Mouse (Mus musculus) intestine, embryonic 14.5 days (tissue): ENCODE measurements around the gene H2-M10.1. TPM values are rescaled to one million over a fixed set of nuclear protein-coding genes. Genes with fewer than 3 reads are reported as not detected.
"Not testable (repeated sequence)": the region's sequence is repeated elsewhere in the genome, so short reads cannot be mapped to it uniquely, and the experiment has no call there.

Experiments
- ATAC-seq: fragments of 200-750 bp; cut with Nextera tagmentation; replicated peaks from 2 replicates; pipeline ENCODE4 v1.8.0; 2017; ENCODE audit warnings: low read depth, moderate number of reproducible peaks, moderate TSS enrichment, moderate library complexity; ENCODE audit not compliant: low FRiP score, low TSS enrichment
- DNase-seq: peaks from one replicate; pipeline ENCODE4 v3.0.0-alpha.2; 2018; ENCODE audit warnings: low spot score
- H3K27ac ChIP-seq: fragments of 300-500 bp; sonication (generic); 2 replicates; pipeline ENCODE4 v1.5.1; 2014; ENCODE audit warnings: low read depth, mild to moderate bottlenecking, control low read depth
- H3K27me3 ChIP-seq: fragments of 300-500 bp; sonication (generic); replicated peaks from 2 replicates; pipeline ENCODE4 v1.6.1; 2014; ENCODE audit warnings: low read length, control low read depth; ENCODE audit not compliant: control insufficient read depth, insufficient read depth
- H3K36me3 ChIP-seq: fragments of 300-500 bp; sonication (generic); 2 replicates; pipeline ENCODE4 v1.6.1; 2014; ENCODE audit warnings: low read length, control low read depth; ENCODE audit not compliant: control insufficient read depth, insufficient read depth
- H3K4me1 ChIP-seq: fragments of 300-500 bp; sonication (generic); replicated peaks from 2 replicates; pipeline ENCODE4 v1.6.1; 2014; ENCODE audit warnings: low read length, control low read depth, mixed read lengths; ENCODE audit not compliant: control insufficient read depth, insufficient read depth
- H3K4me2 ChIP-seq: fragments of 300-500 bp; sonication (generic); 2 replicates; pipeline ENCODE4 v1.6.1; 2014; ENCODE audit warnings: low read length
- H3K4me3 ChIP-seq: fragments of 300-500 bp; sonication (generic); 2 replicates; pipeline ENCODE4 v1.5.1; 2014; ENCODE audit warnings: low read depth, low read length, control low read depth, mixed read lengths
- H3K9ac ChIP-seq: fragments of 300-500 bp; sonication (generic); 2 replicates; pipeline ENCODE4 v1.6.1; 2014; ENCODE audit warnings: mild to moderate bottlenecking, low read length
- H3K9me3 ChIP-seq: fragments of 300-500 bp; sonication (generic); 2 replicates; pipeline ENCODE4 v1.6.1; 2016; ENCODE audit warnings: low read length, control low read depth; ENCODE audit not compliant: control insufficient read depth
- WGBS: fragments of 180-500 bp; shearing (Covaris S2); extraction: QIAGEN DNeasy Blood & Tissue Kit; methylation state at CpG from one replicate; pipeline ENCODE4 v1.1.7; 2014; 5-methylcytosine and 5-hydroxymethylcytosine counted together
- polyA plus RNA-seq: library from polyadenylated mRNA; unstranded; fragments of >200 nt; fragmentation: Nextera tagmentation; extraction: Ambion mirVana; gene quantifications from 2 replicates; pipeline ENCODE4 v1.2.1, GENCODE M21; 2014

Gene H2-M10.1
- polyA plus RNA-seq: not detected in 2 replicates

GRCm38 (mm10) chr17:36326055-36326454 lies at the start of gene H2-M10.1:
Gene H2-M10.1, minus strand, starts transcription at chr17:36326155.
- H3K36me3 ChIP-seq: no peaks in the 10 kb centered on the region
- ATAC-seq: no peak
- H3K4me2 ChIP-seq: no peak within 1 kb of the TSS
- 91% methylated on average over 4 of the region's 4 CpGs for WGBS
- DNase-seq: no peak
- H3K9ac ChIP-seq: no peak within 1 kb of the TSS
- no peak within 1 kb of the TSS for H3K4me3 ChIP-seq
- H3K27ac ChIP-seq: no peak within 1 kb of the TSS
- no peaks in the 10 kb centered on the region for H3K9me3 ChIP-seq
- no peaks in the 10 kb centered on the region for H3K27me3 ChIP-seq
- H3K4me1 ChIP-seq: no peaks in the 10 kb centered on the region

GRCm38 (mm10) chr17:36368317-36368716 lies 42.4 kb upstream of the H2-M10.1 start, which contains the start of gene H2-M10.3:
Gene H2-M10.3, minus strand, starts transcription at chr17:36368417.
- H3K27me3 ChIP-seq, DNase-seq, H3K9me3 ChIP-seq, H3K4me1 ChIP-seq, H3K4me3 ChIP-seq, H3K36me3 ChIP-seq, ATAC-seq, H3K4me2 ChIP-seq, H3K27ac ChIP-seq, H3K9ac ChIP-seq: not testable (repeated sequence)
- whole genome bisulfite sequencing: 93% methylated on average over 2 of the region's 2 CpGs

- not testable (repeated sequence) for ATAC-seq
Measured at GRCm38 (mm10) chr17:36362404-36362803, 36.4 kb upstream of the H2-M10.1 start.

GRCm38 (mm10) chr17:36357512-36357911 lies 31.6 kb upstream of the H2-M10.1 start:
- H3K9me3 ChIP-seq, H3K27ac ChIP-seq, ATAC-seq, H3K4me1 ChIP-seq, H3K9ac ChIP-seq, H3K4me2 ChIP-seq, H3K36me3 ChIP-seq, H3K4me3 ChIP-seq, H3K27me3 ChIP-seq: not testable (repeated sequence)
- peak; percentile 73 for DNase-seq

More at GRCm38 (mm10) chr17:36362404-36362803, 36.4 kb upstream of the H2-M10.1 start:
- H3K27ac ChIP-seq, H3K9me3 ChIP-seq, H3K9ac ChIP-seq, H3K36me3 ChIP-seq, H3K4me2 ChIP-seq, H3K27me3 ChIP-seq, DNase-seq, H3K4me1 ChIP-seq, H3K4me3 ChIP-seq: not testable (repeated sequence)

- WGBS: 42% methylated on average over 3 of the region's 3 CpGs
- no peak overlapping the region for H3K27ac ChIP-seq
- ATAC-seq: no peak
Measured at GRCm38 (mm10) chr17:36355763-36356162, 29.8 kb upstream of the H2-M10.1 start.

GRCm38 (mm10) chr17:36355343-36355742 lies 29.4 kb upstream of the H2-M10.1 start:
- not testable (repeated sequence) for H3K9me3 ChIP-seq, ATAC-seq, H3K9ac ChIP-seq, H3K4me1 ChIP-seq, H3K4me3 ChIP-seq, H3K27me3 ChIP-seq, H3K36me3 ChIP-seq, H3K27ac ChIP-seq, H3K4me2 ChIP-seq
- DNase-seq: peak; percentile 62

More at GRCm38 (mm10) chr17:36355763-36356162, 29.8 kb upstream of the H2-M10.1 start:
- no peaks in the 10 kb centered on the region for H3K27me3 ChIP-seq
- no peak overlapping the region for H3K9ac ChIP-seq
- no peaks in the 10 kb centered on the region for H3K36me3 ChIP-seq
- H3K4me2 ChIP-seq: no peak overlapping the region
- H3K4me3 ChIP-seq: no peak overlapping the region
- H3K9me3 ChIP-seq: no peaks in the 10 kb centered on the region
- DNase-seq: no peak
- H3K4me1 ChIP-seq: no peaks in the 10 kb centered on the region

GRCm38 (mm10) chr17:36315689-36316253 lies 10.2 kb downstream of the H2-M10.1 start:
- 28% methylated on average over 5 of the region's 5 CpGs for WGBS
- H3K4me2 ChIP-seq: peak overlapping the region; percentile 87
- ATAC-seq (no peak), DNase-seq (no peak)
- H3K36me3 ChIP-seq: no peaks in the 10 kb centered on the region
- H3K4me1 ChIP-seq: no peaks in the 10 kb centered on the region
- H3K9me3 ChIP-seq: no peaks in the 10 kb centered on the region
- no peaks in the 10 kb centered on the region for H3K27me3 ChIP-seq
- H3K9ac ChIP-seq: no peak overlapping the region
- H3K27ac ChIP-seq: no peak overlapping the region
- H3K4me3 ChIP-seq: peak overlapping the region; percentile 49

- ATAC-seq: 0 out of 2 replicates have a peak, but pooled peaks have one; percentile 40
- peak overlapping the region; percentile 49 for H3K4me3 ChIP-seq
- H3K9me3 ChIP-seq: no peaks in the 10 kb centered on the region
- H3K4me1 ChIP-seq: no peaks in the 10 kb centered on the region
- H3K9ac ChIP-seq: peak overlapping the region; percentile 48
- DNase-seq: peak; percentile 70
- H3K27me3 ChIP-seq: no peaks in the 10 kb centered on the region
- H3K36me3 ChIP-seq: no peaks in the 10 kb centered on the region
- H3K27ac ChIP-seq: 0 out of 2 replicates have a peak overlapping the region, but pooled peaks have one; percentile 5
- H3K4me2 ChIP-seq: peak overlapping the region; percentile 87
- under 1% methylated on average over 19 of the region's 19 CpGs for WGBS
Measured at GRCm38 (mm10) chr17:36315041-36315688, 10.8 kb downstream of the H2-M10.1 start.

GRCm38 (mm10) chr17:36314511-36314910 lies 11.4 kb downstream of the H2-M10.1 start:
- Histone ChIP-seq H3K27me3 (no peaks in the 10 kb centered on the region), H3K36me3 (no peaks in the 10 kb centered on the region), H3K4me2 (peak overlapping the region; percentile 87), H3K4me1 (no peaks in the 10 kb centered on the region), H3K4me3 (peak overlapping the region; percentile 49), H3K9ac (peak overlapping the region; percentile 48; the same call in 1 of the 2 replicates), H3K9me3 (no peaks in the 10 kb centered on the region), H3K27ac (no peak overlapping the region)
- WGBS: 4% methylated on average over 9 of the region's 9 CpGs
- DNase-seq (no peak), ATAC-seq (0 out of 2 replicates have a peak, but pooled peaks have one; percentile 19)
